Mouse (Mus musculus): Measurements from ENCODE around the gene Smagp. TPM values are rescaled to one million over a fixed set of nuclear protein-coding genes. Genes with fewer than 3 reads are reported as not detected.

Smagp gene
- polyA plus RNA-seq, 1 experiment from 2014 or later, result 5.1 TPM

GRCm38 (mm10) chr15:100574378-100574777 is 62.4 kb downstream of the Smagp start:
- no peak for ATAC-seq (ENCODE audit: low FRiP score, low read depth)
- Histone ChIP-seq H3K4me3 (no peak overlapping the region), H3K9me3 (no peaks in the 10 kb centered on the region), H3K9ac (no peak overlapping the region), H3K36me3 (peaks cover 15% of the 10 kb centered on the region), H3K27ac (no peak overlapping the region), H3K27me3 (replicated peaks) (no peaks in the 10 kb centered on the region), H3K4me2 (replicated peaks) (no peak overlapping the region), H3K4me1 (no peaks in the 10 kb centered on the region)
- WGBS, result 81% methylated on average over 2 of the region's 2 CpGs

- Histone ChIP-seq H3K4me2 (replicated peaks) (no peak overlapping the region), H3K9me3 (no peaks in the 10 kb centered on the region), H3K36me3 (peaks cover 12% of the 10 kb centered on the region), H3K4me3 (no peak overlapping the region), H3K4me1 (no peaks in the 10 kb centered on the region), H3K27ac (no peak overlapping the region), H3K9ac (no peak overlapping the region), H3K27me3 (replicated peaks) (no peaks in the 10 kb centered on the region)
- ATAC-seq (ENCODE audit: low FRiP score, low read depth), result no peak
- 70% methylated on average over 6 of the region's 6 CpGs for WGBS
These were observed 62.8 kb downstream of the Smagp start for GRCm38 (mm10) chr15:100573946-100574345.

Small RNA genes within 50 kb of the gene (microRNA-seq; reads per million reads assigned to microRNA genes)
- gene Mir6961, result not detected

Other genes starting within 250 kb of the Smagp start
- gene Gm5475, start 214.8 kb downstream of the Smagp start, polyA plus RNA-seq (2016; fragmentation: Nextera tagmentation; extraction: Ambion mirVana), result 0.13 and 0.18 TPM in 2 replicates
- gene Slc11a2, start 211.9 kb downstream of the Smagp start, polyA plus RNA-seq (2016; fragmentation: Nextera tagmentation; extraction: Ambion mirVana), result 23.9 and 27.1 TPM in 2 replicates
- gene Letmd1, start 167.9 kb downstream of the Smagp start, polyA plus RNA-seq (2016; fragmentation: Nextera tagmentation; extraction: Ambion mirVana), result 48.5 and 50.6 TPM in 2 replicates
- 42.6 and 43.1 TPM in 2 replicates for gene Csrnp2, start 141.5 kb downstream of the Smagp start, polyA plus RNA-seq (2016; fragmentation: Nextera tagmentation; extraction: Ambion mirVana)
- gene Tfcp2, start 84.9 kb downstream of the Smagp start, polyA plus RNA-seq (2016; fragmentation: Nextera tagmentation; extraction: Ambion mirVana), result 40.0 and 41.0 TPM in 2 replicates
- 29.0 and 29.1 TPM in 2 replicates for gene Pou6f1, start 37.0 kb downstream of the Smagp start, polyA plus RNA-seq (2016; fragmentation: Nextera tagmentation; extraction: Ambion mirVana)
- gene Dazap2, start 21.6 kb downstream of the Smagp start, polyA plus RNA-seq (2016; fragmentation: Nextera tagmentation; extraction: Ambion mirVana), result 171 and 182 TPM in 2 replicates
- gene Bin2, start 32.6 kb upstream of the Smagp start, polyA plus RNA-seq (2016; fragmentation: Nextera tagmentation; extraction: Ambion mirVana), result 3.5 TPM in 2 replicates
- 2.7 and 3.4 TPM in 2 replicates for gene Cela1, start 51.0 kb upstream of the Smagp start, polyA plus RNA-seq (2016; fragmentation: Nextera tagmentation; extraction: Ambion mirVana)
- 0.15 and 0.37 TPM in 2 replicates for gene Galnt6, start 92.4 kb upstream of the Smagp start, polyA plus RNA-seq (2016; fragmentation: Nextera tagmentation; extraction: Ambion mirVana)
- 15.8 and 16.8 TPM in 2 replicates for gene Slc4a8, start 124.8 kb upstream of the Smagp start, polyA plus RNA-seq (2016; fragmentation: Nextera tagmentation; extraction: Ambion mirVana)
- gene Scn8a, start 232.9 kb upstream of the Smagp start, polyA plus RNA-seq (2016; fragmentation: Nextera tagmentation; extraction: Ambion mirVana), result 19.8 and 23.6 TPM in 2 replicates